Mouse (Mus musculus): Measurements from ENCODE around the gene Dydc1.
"Not testable (repeated sequence)": the region's sequence is repeated elsewhere in the genome, so short reads cannot be mapped to it uniquely, and the experiment has no call there.

The Dydc1 gene

GRCm38 (mm10) chr14:41072229-41072943, at the start of gene Dydc1:
TSS of gene Dydc1 (plus strand) at chr14:41072911.
- peak; percentile 77 to 80 for DNase-seq (ENCODE audit: low spot score in 2 of 2)

GRCm38 (mm10) chr14:41025087-41025486, 47.6 kb upstream of the Dydc1 start:
- no peak for DNase-seq (ENCODE audit: low spot score in 2 of 2)

- no peak for DNase-seq (ENCODE audit: low spot score in 2 of 2)
Measured at GRCm38 (mm10) chr14:41025594-41026284, 47.0 kb upstream of the Dydc1 start.

- DNase-seq (ENCODE audit: low spot score in 2 of 2), result no peak
Measured at GRCm38 (mm10) chr14:41029303-41029702, 43.4 kb upstream of the Dydc1 start.

- no peak for DNase-seq (ENCODE audit: low spot score in 2 of 2)
Measured at GRCm38 (mm10) chr14:41030989-41031513, 41.7 kb upstream of the Dydc1 start.

GRCm38 (mm10) chr14:41033135-41034110, 39.3 kb upstream of the Dydc1 start:
- DNase-seq (ENCODE audit: low spot score in 2 of 2), result peak; percentile 61 to 70

- DNase-seq (ENCODE audit: low spot score in 2 of 2), result peak; percentile 14 to 22
Measured at GRCm38 (mm10) chr14:41035146-41035798, 37.4 kb upstream of the Dydc1 start.

- no peak for DNase-seq (ENCODE audit: low spot score in 2 of 2)
Measured at GRCm38 (mm10) chr14:41047402-41047801, 25.3 kb upstream of the Dydc1 start.

- no peak for DNase-seq (ENCODE audit: low spot score in 2 of 2)
Measured at GRCm38 (mm10) chr14:41050471-41050870, 22.2 kb upstream of the Dydc1 start.

- no peak for DNase-seq (ENCODE audit: low spot score in 2 of 2)
Measured at GRCm38 (mm10) chr14:41052481-41052880, 20.2 kb upstream of the Dydc1 start.

- DNase-seq (ENCODE audit: low spot score in 2 of 2), result not testable (repeated sequence)
Measured at GRCm38 (mm10) chr14:41053190-41053589, 19.5 kb upstream of the Dydc1 start.

- no peak for DNase-seq (ENCODE audit: low spot score in 2 of 2)
Measured at GRCm38 (mm10) chr14:41065168-41065567, 7.5 kb upstream of the Dydc1 start.

- DNase-seq (ENCODE audit: low spot score in 2 of 2), result no peak
Measured at GRCm38 (mm10) chr14:41066416-41066815, 6.3 kb upstream of the Dydc1 start.

- no peak for DNase-seq (ENCODE audit: low spot score in 2 of 2)
Measured at GRCm38 (mm10) chr14:41069108-41069507, 3.6 kb upstream of the Dydc1 start, which contains the start of gene Dydc2. TSS of gene Dydc2 (minus strand) at chr14:41069208.

GRCm38 (mm10) chr14:41070343-41070742, 2.4 kb upstream of the Dydc1 start:
- no peak for DNase-seq (ENCODE audit: low spot score in 2 of 2)

- no peak for DNase-seq (ENCODE audit: low spot score in 2 of 2)
Measured at GRCm38 (mm10) chr14:41072944-41073275, 199 bp downstream of the Dydc1 start.

GRCm38 (mm10) chr14:41082408-41082807, 9.7 kb downstream of the Dydc1 start:
- no peak for DNase-seq (ENCODE audit: low spot score in 2 of 2)

- no peak for DNase-seq (ENCODE audit: low spot score in 2 of 2)
Measured at GRCm38 (mm10) chr14:41087509-41087908, 14.8 kb downstream of the Dydc1 start.

- DNase-seq (ENCODE audit: low spot score in 2 of 2), result no peak
Measured at GRCm38 (mm10) chr14:41090777-41091176, 18.1 kb downstream of the Dydc1 start.

GRCm38 (mm10) chr14:41094114-41094513, 21.4 kb downstream of the Dydc1 start:
- no peak for DNase-seq (ENCODE audit: low spot score in 2 of 2)

GRCm38 (mm10) chr14:41096296-41096860, 23.7 kb downstream of the Dydc1 start:
- DNase-seq (ENCODE audit: low spot score in 2 of 2), result no peak
